ENCODE assay signal across 17 mouse cellular contexts in genomic region chr2:6309373-6309821, GRCm38 (mm10). TPM values are rescaled to one million over a fixed set of nuclear protein-coding genes. Genes with fewer than 3 reads are reported as not detected.
DNase-seq lines count a peak whose midpoint lies in the region; ATAC-seq lines count a peak whose summit lies in the region.
"Had no signal": no experiment of that assay in that cellular context is flagged by ENCODE, and none has a peak within 500 bp of the region (broad histone marks: within the 10 kb centered on the region; RNA-seq: fewer than 3 reads in every experiment).

No protein-coding gene starts in this region.

- no peak overlapping the region for H3K4me2 ChIP-seq in stomach, embryonic 16.5 days (ENCODE audit: low read depth, low read length)
- H3K4me2 ChIP-seq: liver, embryonic 11.5 days; lung, embryonic 14.5 days had no signal

- H3K9me3 ChIP-seq in stomach, embryonic 16.5 days (replicated peaks; ENCODE audit: control insufficient read depth, low read length), result no peaks in the 10 kb centered on the region

- DNase-seq in thymus, postnatal 0 days (ENCODE audit: low spot score), result peak; percentile 45
- no peak for DNase-seq in thymus, postnatal 36 days
- no peak for DNase-seq in cerebellum, adult 11 months
- no peak for DNase-seq in adrenal gland, adult 8-10 months
- DNase-seq in heart, adult 8-10 months (ENCODE audit: low spot score), result no peak
- DNase-seq: adrenal gland, postnatal 25 days; cerebellum, adult 9-11 months; heart, adult 2 months; heart, postnatal 10 days; lung, embryonic 14.5 days; thymus, postnatal 25 days had no signal

- no peak overlapping the region for H3K27ac ChIP-seq in stomach, embryonic 16.5 days (ENCODE audit: low read length)
- H3K27ac ChIP-seq: heart, adult 2 months; kidney, postnatal 0 days had no signal

- peak; percentile 63 for ATAC-seq in activated CD4-positive, CD25-positive, alpha-beta regulatory T cell, adult 4 months
- ATAC-seq in monocyte, adult 5-6 weeks (replicated peaks; ENCODE audit: insufficient number of reproducible peaks, low FRiP score, low TSS enrichment, poor library complexity, severe bottlenecking), result peak; percentile 66; the same call in 1 of the 2 replicates
- peak; percentile 47; the same call in 1 of the 2 replicates for ATAC-seq in stomach, embryonic 16.5 days (ENCODE audit: insufficient read depth, low FRiP score)
- ATAC-seq: hindbrain, embryonic 16.5 days had no signal

- H3K4me3 ChIP-seq in stomach, embryonic 16.5 days (replicated peaks; ENCODE audit: low read length), result no peak overlapping the region
- H3K4me3 ChIP-seq: heart, adult 2 months had no signal

- H3K4me1 ChIP-seq in stomach, embryonic 16.5 days (ENCODE audit: control insufficient read depth, insufficient read depth, low read length), result 0 out of 2 replicates have a peak, but pooled peaks cover 3% of the 10 kb centered on the region

- no peak overlapping the region for H3K9ac ChIP-seq in stomach, embryonic 16.5 days (ENCODE audit: low read length)
- H3K9ac ChIP-seq: lung, embryonic 14.5 days had no signal

- H3K36me3 ChIP-seq in stomach, embryonic 16.5 days (ENCODE audit: control insufficient read depth, insufficient read depth, low read length), result no peaks in the 10 kb centered on the region

- H3K27me3 ChIP-seq in stomach, embryonic 16.5 days (ENCODE audit: control insufficient read depth, insufficient read depth, low read length), result no peaks in the 10 kb centered on the region

- 47% methylated on average over 6 of the region's 6 CpGs for WGBS in stomach, embryonic 16.5 days

RNA-seq across cellular contexts. Expression of gene Usp6nl, which starts 13.1 kb away (rescaled TPM):
- 5.0 and 5.3 TPM in 2 replicates for polyA plus RNA-seq in thymus, postnatal 0 days (2015; fragmentation: Nextera tagmentation; extraction: Ambion mirVana)
- 1 to 10 TPM; 6.1 to 7.1 TPM for polyA plus RNA-seq in activated CD4-positive, CD25-positive, alpha-beta regulatory T cell, adult 4 months (2017; shearing (Covaris generic))
- 17.1 to 24.3 TPM (median 21.7 TPM) in 3 replicates for total RNA-seq in monocyte, adult 5-6 weeks (2017)
- 9.4 and 10.4 TPM in 2 replicates for polyA plus RNA-seq in stomach, embryonic 16.5 days (2015; fragmentation: Nextera tagmentation; extraction: Ambion mirVana)
- total RNA-seq in adrenal gland, adult 8-10 months (2022), result 10 to 100 TPM; 31.7 to 41.4 (median 35.1) TPM
- total RNA-seq in heart, adult 8-10 months (2022), result 1 to 10 TPM; 5.1 to 6.8 (median 5.5) TPM
